Comparison of ENCODE assay signal across 22 mouse cellular contexts in the genomic region with DNA sequence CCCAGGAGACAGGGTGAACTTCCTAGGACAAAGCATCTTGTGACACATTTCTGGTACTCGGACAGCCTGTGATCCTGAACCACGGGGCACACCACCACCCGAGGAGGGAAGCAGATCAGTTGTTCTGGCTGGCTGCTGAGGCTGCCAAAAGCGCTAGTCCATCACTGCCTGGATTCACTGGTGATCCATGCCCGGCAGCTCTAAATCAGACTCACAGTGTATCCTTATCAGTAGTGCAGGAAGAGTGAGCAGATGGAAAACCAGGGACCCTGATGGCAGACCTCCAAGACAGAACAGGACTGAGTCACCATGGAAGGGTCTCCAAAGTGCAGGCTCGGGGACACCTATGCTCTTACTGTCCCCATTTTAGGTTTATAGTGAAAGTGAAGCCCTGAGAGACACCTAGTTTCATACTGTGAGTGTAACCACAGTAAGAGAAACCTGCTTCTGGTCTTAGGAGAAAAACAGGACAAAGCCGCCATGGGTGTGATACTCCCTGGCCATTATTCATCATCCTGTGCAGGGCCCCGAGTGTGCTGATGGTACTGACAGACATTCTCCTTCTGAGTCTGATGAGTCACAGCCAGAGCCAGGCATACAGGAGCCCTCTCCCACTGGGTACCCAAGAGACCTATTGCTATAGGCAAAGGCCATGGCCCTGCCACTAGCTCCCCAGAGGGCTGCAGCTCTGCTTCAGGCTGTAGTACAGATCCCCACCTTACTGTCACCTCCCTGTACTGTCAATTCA. TPM values are rescaled to one million over a fixed set of nuclear protein-coding genes. Genes with fewer than 3 reads are reported as not detected.
A peak's percentile ranks its signal among the peaks of the same experiment; 100 is the strongest.
DNase-seq lines count a peak whose midpoint lies in the region; ATAC-seq lines count a peak whose summit lies in the region.
"Had no signal": no experiment of that assay in that cellular context is flagged by ENCODE, and none has a peak within 500 bp of the region (broad histone marks: within the 10 kb centered on the region; RNA-seq: fewer than 3 reads in every experiment).

No protein-coding gene starts in this region.

- H3K4me3 ChIP-seq in heart, embryonic 10.5 days: no peak overlapping the region
- H3K4me3 ChIP-seq in heart, embryonic 16.5 days (ENCODE audit: low read length): no peak overlapping the region
- H3K4me3 ChIP-seq: forebrain, embryonic 13.5 days; gastrocnemius, adult 2 months; hindbrain, embryonic 12.5 days; intestine, embryonic 15.5 days; layer of hippocampus, adult 2 months; limb, embryonic 10.5 days; liver, embryonic 15.5 days; lung, embryonic 15.5 days had no signal

- H3K27me3 ChIP-seq in heart, embryonic 10.5 days (ENCODE audit: insufficient read depth, poor library complexity, severe bottlenecking): no peaks in the 10 kb centered on the region
- no peaks in the 10 kb centered on the region for H3K27me3 ChIP-seq in heart, embryonic 16.5 days (ENCODE audit: control insufficient read depth, insufficient read depth, low read length)
- H3K27me3 ChIP-seq: forebrain, embryonic 13.5 days; hindbrain, embryonic 12.5 days; intestine, embryonic 15.5 days; liver, embryonic 15.5 days had no signal

- ATAC-seq in heart, embryonic 16.5 days (replicated peaks; ENCODE audit: extremely low read depth, insufficient read depth, low FRiP score): peak; percentile 19; the same call in 1 of the 2 replicates
- ATAC-seq: forebrain, embryonic 13.5 days; intestine, embryonic 15.5 days; midbrain, embryonic 16.5 days had no signal

- DNase-seq in heart, embryonic 10.5 days (ENCODE audit: low spot score): no peak
- DNase-seq in heart, postnatal 4 days: no peak
- DNase-seq in heart, adult 8-10 months (ENCODE audit: low spot score): no peak
- DNase-seq in 3T3-L1 (ENCODE audit: low read depth, low spot score): peak; percentile 79
- DNase-seq in NIH3T3 (ENCODE audit: low read depth): peak; percentile 52
- DNase-seq in testis, postnatal 10 days (ENCODE audit: low spot score): no peak
- DNase-seq: cerebellum, adult 9-10 months; gastrocnemius, adult 2 months; kidney, adult 8-10 months; kidney, postnatal 14 days; liver; lung, postnatal 4 days; thymus, adult 2 months had no signal

- no peaks in the 10 kb centered on the region for H3K9me3 ChIP-seq in heart, embryonic 10.5 days
- H3K9me3 ChIP-seq in heart, embryonic 16.5 days (replicated peaks; ENCODE audit: control insufficient read depth, low read length): no peaks in the 10 kb centered on the region
- H3K9me3 ChIP-seq: forebrain, embryonic 13.5 days; hindbrain, embryonic 12.5 days; intestine, embryonic 15.5 days; limb, embryonic 10.5 days; liver, embryonic 15.5 days; lung, embryonic 15.5 days had no signal

- WGBS in heart, embryonic 10.5 days: 34% methylated on average over 8 of the region's 8 CpGs
- WGBS in heart, embryonic 16.5 days: 30% methylated on average over 8 of the region's 8 CpGs

- no peak overlapping the region for H3K4me2 ChIP-seq in heart, embryonic 16.5 days (ENCODE audit: low read depth, low read length)
- H3K4me2 ChIP-seq: forebrain, embryonic 13.5 days; hindbrain, embryonic 12.5 days; intestine, embryonic 15.5 days; liver, embryonic 15.5 days; lung, embryonic 15.5 days had no signal

- no peak overlapping the region for H3K9ac ChIP-seq in heart, embryonic 16.5 days (ENCODE audit: low read length)
- H3K9ac ChIP-seq: forebrain, embryonic 13.5 days; hindbrain, embryonic 12.5 days; intestine, embryonic 15.5 days; liver, embryonic 15.5 days; lung, embryonic 15.5 days had no signal

- H3K4me1 ChIP-seq in heart, embryonic 10.5 days: peaks cover 52% of the 10 kb centered on the region
- H3K4me1 ChIP-seq in heart, embryonic 16.5 days (ENCODE audit: control insufficient read depth, insufficient read depth, low read length): peaks cover 44% of the 10 kb centered on the region

- H3K27ac ChIP-seq in heart, embryonic 10.5 days: peak overlapping the region; percentile 72
- H3K27ac ChIP-seq in heart, embryonic 16.5 days (ENCODE audit: low read length): peak overlapping the region; percentile 43
- H3K27ac ChIP-seq: forebrain, embryonic 13.5 days; gastrocnemius, adult 2 months; hindbrain, embryonic 12.5 days; intestine, embryonic 15.5 days; layer of hippocampus, adult 2 months; limb, embryonic 10.5 days; liver, embryonic 15.5 days; lung, embryonic 15.5 days had no signal

- peaks cover 9% of the 10 kb centered on the region; the same call in 1 of the 2 replicates for H3K36me3 ChIP-seq in heart, embryonic 10.5 days
- H3K36me3 ChIP-seq in heart, embryonic 16.5 days (ENCODE audit: control insufficient read depth, insufficient read depth): no peaks in the 10 kb centered on the region; the same call in 1 of the 2 replicates
- H3K36me3 ChIP-seq: hindbrain, embryonic 12.5 days; intestine, embryonic 15.5 days; liver, embryonic 15.5 days had no signal

RNA-seq across cellular contexts. Expression of gene Vangl1, which starts 30.2 kb away (rescaled TPM):
- 26.5 and 32.8 TPM in 2 replicates for polyA plus RNA-seq in heart, embryonic 10.5 days (2016; fragmentation: Nextera tagmentation; extraction: Ambion mirVana)
- total RNA-seq in heart, postnatal 4 days (2021): 10 to 100 TPM; 35.7 to 37.3 TPM
- 22.9 and 25.3 TPM in 2 replicates for polyA plus RNA-seq in heart, embryonic 16.5 days (2015; fragmentation: Nextera tagmentation; extraction: Ambion mirVana)
- 10 to 100 TPM; 10.3 to 14.0 (median 11.1) TPM for total RNA-seq in heart, adult 8-10 months (2022)

Comparison
In these comparisons a context has a peak if more than half of its experiments do, and no peak if none do; other contexts are left out.
1. DNase-seq: peak in 3T3-L1 (single experiment) and NIH3T3 (single experiment); none in heart, embryonic 10.5 days (single experiment), heart, postnatal 4 days (single experiment), heart, adult 8-10 months (single experiment) and testis, postnatal 10 days (single experiment).